Mouse (Mus musculus): ENCODE results near the gene Arnt2.

DNA sequence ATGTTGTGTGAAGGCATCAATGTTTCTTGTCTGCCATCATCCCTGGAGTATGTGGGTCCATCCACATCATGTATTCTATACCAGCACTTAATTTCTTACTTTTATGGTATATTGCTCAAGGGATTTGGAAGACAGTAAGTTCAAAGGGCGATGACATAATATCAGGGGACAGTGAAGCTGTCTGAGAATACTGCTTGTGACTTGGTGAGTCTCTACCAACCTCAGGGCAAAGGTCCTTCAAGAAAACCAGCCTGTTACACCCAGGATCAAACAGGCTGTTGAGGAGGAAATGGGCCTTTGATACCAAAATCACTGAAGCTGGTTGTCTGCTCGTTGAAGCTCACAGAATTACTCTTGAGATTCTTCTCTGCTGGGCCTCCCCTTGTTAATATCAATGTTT lies 55.1 kb downstream of the Arnt2 start:
- TF ChIP-seq CTCF (IDR thresholded peaks at IDR 0.05; ENCODE audit: borderline replicate concordance, insufficient read depth, low read depth, low read length): no peak
- no peak for TF ChIP-seq POLR2A (IDR thresholded peaks at IDR 0.05; ENCODE audit: borderline replicate concordance, insufficient read depth, low read length)
